Mouse (Mus musculus): ENCODE measurements around the gene Lmtk3.

Gene Lmtk3

GRCm38 (mm10) chr7:45809276-45810075 is 25.9 kb downstream of the Lmtk3 start:
- DNase-seq = peak; percentile 51 to 59

GRCm38 (mm10) chr7:45812921-45813320 is 29.4 kb downstream of the Lmtk3 start:
- DNase-seq = peak; percentile 19 to 26

- DNase-seq = peak; percentile 99 to 100
Measured at GRCm38 (mm10) chr7:45813787-45814779, 30.5 kb downstream of the Lmtk3 start, which contains the start of gene Cyth2. Gene Cyth2 (minus strand): TSS chr7:45814581.

- DNase-seq = peak; percentile 43 to 55
Measured at GRCm38 (mm10) chr7:45814841-45815240, 31.3 kb downstream of the Lmtk3 start.

GRCm38 (mm10) chr7:45815323-45815983 is 31.9 kb downstream of the Lmtk3 start:
- DNase-seq = peak; percentile 32 to 45

GRCm38 (mm10) chr7:45815984-45816351 is 32.4 kb downstream of the Lmtk3 start:
- peak in 1 of 2 experiments; percentile 5 for DNase-seq

GRCm38 (mm10) chr7:45819843-45820242 is 36.3 kb downstream of the Lmtk3 start:
- DNase-seq = no peak

- DNase-seq = no peak
Measured at GRCm38 (mm10) chr7:45820913-45821312, 37.4 kb downstream of the Lmtk3 start.

GRCm38 (mm10) chr7:45824598-45824997 is 41.1 kb downstream of the Lmtk3 start, which contains the start of gene Kcnj14:
Gene Kcnj14 (minus strand): TSS chr7:45824782.
- DNase-seq = no peak

GRCm38 (mm10) chr7:45826631-45827030 is 43.1 kb downstream of the Lmtk3 start:
- peak; percentile 9 to 35 for DNase-seq

- DNase-seq = peak; percentile 86 to 89
Measured at GRCm38 (mm10) chr7:45830427-45831127, 47.0 kb downstream of the Lmtk3 start, which contains the start of gene Grwd1. Gene Grwd1 (minus strand): TSS chr7:45830944.

- DNase-seq = no peak
Measured at GRCm38 (mm10) chr7:45831128-45831525, 47.6 kb downstream of the Lmtk3 start.

GRCm38 (mm10) chr7:45832428-45832827 is 48.9 kb downstream of the Lmtk3 start:
- no peak for DNase-seq

GRCm38 (mm10) chr7:45833148-45833790 is 49.7 kb downstream of the Lmtk3 start:
- no peak for DNase-seq

GRCm38 (mm10) chr7:45833924-45834323 is 50.4 kb downstream of the Lmtk3 start:
- DNase-seq = no peak

GRCm38 (mm10) chr7:45842950-45843744 is 59.6 kb downstream of the Lmtk3 start:
- no peak for DNase-seq

- no peak for DNase-seq
Measured at GRCm38 (mm10) chr7:45848447-45849027, 65.0 kb downstream of the Lmtk3 start.

- DNase-seq = no peak
Measured at GRCm38 (mm10) chr7:45850661-45851060, 67.1 kb downstream of the Lmtk3 start.

GRCm38 (mm10) chr7:45853089-45853488 is 69.6 kb downstream of the Lmtk3 start:
- no peak for DNase-seq
